Mouse (Mus musculus): ENCODE measurements around the gene Madcam1. TPM values are rescaled to one million over a fixed set of nuclear protein-coding genes. Genes with fewer than 3 reads are reported as not detected.
A peak's percentile ranks its signal among the peaks of the same experiment; 100 is the strongest.

Gene Madcam1
- total and polyA plus RNA-seq, 2 experiments from 2014 or later: 1.3 to 1.9 TPM

- Histone ChIP-seq H3K4me3 (ENCODE audit: low read depth, low read length) (no peak within 1 kb of the TSS), H3K4me2 (ENCODE audit: low read depth, low read length, poor library complexity, severe bottlenecking) (no peak within 1 kb of the TSS), H3K4me1 (ENCODE audit: insufficient read depth, low read length) (peaks cover 5% of the 10 kb centered on the region), H3K9ac (replicated peaks; ENCODE audit: low read length, poor library complexity, severe bottlenecking) (no peak within 1 kb of the TSS), H3K9me3 (ENCODE audit: low read length) (no peaks in the 10 kb centered on the region), H3K27me3 (ENCODE audit: insufficient read depth, low read length) (no peaks in the 10 kb centered on the region), H3K27ac (ENCODE audit: low read depth, low read length) (no peak within 1 kb of the TSS), H3K36me3 (ENCODE audit: insufficient read depth, low read length) (peaks cover 45% of the 10 kb centered on the region)
- DNase-seq (ENCODE audit: low spot score) (no peak), ATAC-seq (ENCODE audit: low FRiP score) (no peak)
- 87% methylated on average over 4 of the region's 4 CpGs for WGBS
- no peak for TF ChIP-seq CTCF (IDR thresholded peaks at IDR 0.05)
These were observed 24.4 kb downstream of the Madcam1 start, which contains the start of gene Gzmm for GRCm38 (mm10) chr10:79688720-79689119. Gzmm (plus strand) TSS chr10:79689020.

GRCm38 (mm10) chr10:79689178-79689577 lies 24.8 kb downstream of the Madcam1 start:
- no peak for TF ChIP-seq CTCF (IDR thresholded peaks at IDR 0.05)
- peaks cover 45% of the 10 kb centered on the region for H3K36me3 ChIP-seq (ENCODE audit: insufficient read depth, low read length)
- H3K4me3 ChIP-seq (ENCODE audit: low read depth, low read length): no peak overlapping the region
- 98% methylated on average over 3 of the region's 3 CpGs for WGBS
- H3K9ac ChIP-seq (replicated peaks; ENCODE audit: low read length, poor library complexity, severe bottlenecking): no peak overlapping the region
- H3K27me3 ChIP-seq (ENCODE audit: insufficient read depth, low read length): no peaks in the 10 kb centered on the region
- no peak for ATAC-seq (ENCODE audit: low FRiP score)
- DNase-seq (ENCODE audit: low spot score): no peak
- H3K4me1 ChIP-seq (ENCODE audit: insufficient read depth, low read length): 0 out of 2 replicates have a peak, but pooled peaks cover under 1% of the 10 kb centered on the region
- no peaks in the 10 kb centered on the region for H3K9me3 ChIP-seq (ENCODE audit: low read length)
- H3K4me2 ChIP-seq (ENCODE audit: low read depth, low read length, poor library complexity, severe bottlenecking): no peak overlapping the region
- no peak overlapping the region for H3K27ac ChIP-seq (ENCODE audit: low read depth, low read length)

GRCm38 (mm10) chr10:79691986-79692548 lies 27.7 kb downstream of the Madcam1 start:
- H3K27ac ChIP-seq (ENCODE audit: low read depth, low read length): no peak overlapping the region
- no peak overlapping the region for H3K4me2 ChIP-seq (ENCODE audit: low read depth, low read length, poor library complexity, severe bottlenecking)
- H3K4me1 ChIP-seq (ENCODE audit: insufficient read depth, low read length): no peaks in the 10 kb centered on the region
- no peaks in the 10 kb centered on the region for H3K9me3 ChIP-seq (ENCODE audit: low read length)
- no peak overlapping the region for H3K9ac ChIP-seq (replicated peaks; ENCODE audit: low read length, poor library complexity, severe bottlenecking)
- no peak for DNase-seq (ENCODE audit: low spot score)
- no peak overlapping the region for H3K4me3 ChIP-seq (ENCODE audit: low read depth, low read length)
- H3K27me3 ChIP-seq (ENCODE audit: insufficient read depth, low read length): no peaks in the 10 kb centered on the region
- H3K36me3 ChIP-seq (ENCODE audit: insufficient read depth, low read length): peaks cover 20% of the 10 kb centered on the region
- ATAC-seq (ENCODE audit: low FRiP score): no peak
- peak; percentile 46 for TF ChIP-seq CTCF (IDR thresholded peaks at IDR 0.05)
- 98% methylated on average over 2 of the region's 2 CpGs for WGBS

GRCm38 (mm10) chr10:79693580-79694378 lies 29.4 kb downstream of the Madcam1 start:
- WGBS: 79% methylated on average over 12 of the region's 12 CpGs
- no peak overlapping the region for H3K9ac ChIP-seq (replicated peaks; ENCODE audit: low read length, poor library complexity, severe bottlenecking)
- peaks cover 6% of the 10 kb centered on the region for H3K36me3 ChIP-seq (ENCODE audit: insufficient read depth, low read length)
- no peak overlapping the region for H3K4me3 ChIP-seq (ENCODE audit: low read depth, low read length)
- no peaks in the 10 kb centered on the region for H3K4me1 ChIP-seq (ENCODE audit: insufficient read depth, low read length)
- no peak overlapping the region for H3K4me2 ChIP-seq (ENCODE audit: low read depth, low read length, poor library complexity, severe bottlenecking)
- no peak for ATAC-seq (ENCODE audit: low FRiP score)
- TF ChIP-seq CTCF (IDR thresholded peaks at IDR 0.05): no peak
- DNase-seq (ENCODE audit: low spot score): no peak
- no peaks in the 10 kb centered on the region for H3K27me3 ChIP-seq (ENCODE audit: insufficient read depth, low read length)
- H3K27ac ChIP-seq (ENCODE audit: low read depth, low read length): no peak overlapping the region
- H3K9me3 ChIP-seq (ENCODE audit: low read length): no peaks in the 10 kb centered on the region

- no peak for TF ChIP-seq CTCF (IDR thresholded peaks at IDR 0.05)
These were observed 30.0 kb downstream of the Madcam1 start for GRCm38 (mm10) chr10:79694379-79694655.

More at GRCm38 (mm10) chr10:79694379-79694655, 30.0 kb downstream of the Madcam1 start:
- Histone ChIP-seq H3K36me3 (ENCODE audit: insufficient read depth, low read length) (peaks cover under 1% of the 10 kb centered on the region; the same call in 1 of the 2 replicates), H3K9me3 (ENCODE audit: low read length) (no peaks in the 10 kb centered on the region), H3K9ac (replicated peaks; ENCODE audit: low read length, poor library complexity, severe bottlenecking) (no peak overlapping the region), H3K4me3 (ENCODE audit: low read depth, low read length) (no peak overlapping the region), H3K27ac (ENCODE audit: low read depth, low read length) (no peak overlapping the region), H3K4me1 (ENCODE audit: insufficient read depth, low read length) (no peaks in the 10 kb centered on the region), H3K27me3 (ENCODE audit: insufficient read depth, low read length) (no peaks in the 10 kb centered on the region), H3K4me2 (ENCODE audit: low read depth, low read length, poor library complexity, severe bottlenecking) (no peak overlapping the region)
- 82% methylated on average over 6 of the region's 6 CpGs for WGBS
- no peak for DNase-seq (ENCODE audit: low spot score)
- no peak for ATAC-seq (ENCODE audit: low FRiP score)

Data from midbrain, postnatal 0 days (tissue).